Mouse (Mus musculus): ENCODE measurements around the gene Txn1.

- TF ChIP-seq POLR2A (IDR thresholded peaks at IDR 0.05; ENCODE audit: low read depth, low read length) (no peak), CTCF (IDR thresholded peaks at IDR 0.05; ENCODE audit: extremely low read depth, insufficient read depth, insufficient read length, insufficient replicate concordance) (peak; percentile 57; the same call in 1 of the 2 replicates)
Observed at GRCm38 (mm10) chr4:57901210-57901609, 55.0 kb downstream of the Txn1 start.
